Mouse (Mus musculus) spleen, adult 2 months (tissue): ENCODE results near the gene Rasd2. TPM values are rescaled to one million over a fixed set of nuclear protein-coding genes. Genes with fewer than 3 reads are reported as not detected.

Source experiments
- DNase-seq, 2 experiments: peaks; one replicate each; pipeline versions ENCODE4 v3.0.0 to v3.0.0-alpha.2; 2012 to 2021; ENCODE audit warnings: low spot score in 2 of 2, low read depth in 1 of 2
- H3K27ac ChIP-seq: fragments of 200-500 bp; 2 replicates; pipeline ENCODE4 v1.5.1; 2012; ENCODE audit warnings: low read length, inconsistent platforms; ENCODE audit not compliant: insufficient read depth
- H3K27me3 ChIP-seq: fragments of 200-500 bp; 2 replicates; pipeline ENCODE4 v1.6.1; 2012; ENCODE audit warnings: mild to moderate bottlenecking, moderate library complexity, low read length, inconsistent platforms; ENCODE audit not compliant: control insufficient read depth, insufficient read depth
- H3K36me3 ChIP-seq: fragments of 200-500 bp; 2 replicates; pipeline ENCODE4 v1.6.1; 2012; ENCODE audit warnings: mild to moderate bottlenecking, low read length, inconsistent platforms; ENCODE audit not compliant: control insufficient read depth, insufficient read depth
- H3K4me1 ChIP-seq: fragments of 200-500 bp; 2 replicates; pipeline ENCODE4 v1.6.1; 2011; ENCODE audit warnings: inconsistent platforms; ENCODE audit not compliant: control insufficient read depth, insufficient read depth, insufficient read length
- H3K4me3 ChIP-seq: fragments of 200-500 bp; 2 replicates; pipeline ENCODE4 v1.5.1; 2011; ENCODE audit warnings: mild to moderate bottlenecking, inconsistent platforms; ENCODE audit not compliant: insufficient read depth, insufficient read length; ENCODE audit errors: extremely low read depth
- CTCF ChIP-seq: fragments of 200-500 bp; IDR thresholded peaks from 2 replicates; pipeline ENCODE4 v1.5.1; 2011; ENCODE audit warnings: mild to moderate bottlenecking, inconsistent platforms; ENCODE audit not compliant: insufficient read depth, insufficient read length, insufficient replicate concordance; ENCODE audit errors: extremely low read depth
- POLR2A ChIP-seq: fragments of 200-500 bp; IDR thresholded peaks from 2 replicates; pipeline ENCODE4 v1.6.1; 2011; ENCODE audit warnings: low read depth, low read length, inconsistent platforms
- WGBS: fragments of 180-500 bp; shearing (Covaris S2); methylation state at CpG from one replicate; pipeline ENCODE4 v1.1.7; 2018; 5-methylcytosine and 5-hydroxymethylcytosine counted together
- polyA plus RNA-seq: library from polyadenylated mRNA; depleted of rRNA; stranded (reverse); fragments of >200 nt; gene quantifications from 2 replicates; pipeline ENCODE4 v1.2.3, GENCODE M21; 2012; rRNA removed

Gene Rasd2
- polyA plus RNA-seq, result 0.76 and 1.3 TPM in 2 replicates

- Histone ChIP-seq H3K27ac (no peak within 1 kb of the TSS), H3K27me3 (peaks cover 11% of the 10 kb centered on the region)
- WGBS, result 3% methylated on average over 41 of the region's 42 CpGs
These were observed at the start of gene Rasd2 for GRCm38 (mm10) chr8:75213686-75214085. Gene Rasd2, plus strand, starts transcription at chr8:75213944.

GRCm38 (mm10) chr8:75169363-75169762, 44.4 kb upstream of the Rasd2 start:
- Histone ChIP-seq H3K27ac (no peak overlapping the region), H3K4me3 (no peak overlapping the region), H3K27me3 (no peaks in the 10 kb centered on the region), H3K36me3 (no peaks in the 10 kb centered on the region), H3K4me1 (no peaks in the 10 kb centered on the region)
- no peak for DNase-seq
- TF ChIP-seq CTCF (no peak), POLR2A (no peak)
- 79% methylated on average over 5 of the region's 5 CpGs for WGBS

More at GRCm38 (mm10) chr8:75213686-75214085, at the start of gene Rasd2:
- no peak for DNase-seq
- Histone ChIP-seq H3K4me1 (peaks cover 12% of the 10 kb centered on the region; the same call in 1 of the 2 replicates), H3K36me3 (no peaks in the 10 kb centered on the region), H3K4me3 (peak within 1 kb of the TSS; percentile 58)
- TF ChIP-seq POLR2A (no peak), CTCF (no peak)

- H3K27ac ChIP-seq, result no peak overlapping the region
- DNase-seq, result no peak
- TF ChIP-seq POLR2A (no peak), CTCF (no peak)
- H3K4me1 ChIP-seq, result no peaks in the 10 kb centered on the region
- no peak overlapping the region for H3K4me3 ChIP-seq
- no peaks in the 10 kb centered on the region for H3K36me3 ChIP-seq
- WGBS, result 70% methylated on average over 6 of the region's 6 CpGs
- H3K27me3 ChIP-seq, result no peaks in the 10 kb centered on the region
These were observed 41.6 kb upstream of the Rasd2 start for GRCm38 (mm10) chr8:75172009-75172685.

GRCm38 (mm10) chr8:75193022-75193421, 20.7 kb upstream of the Rasd2 start:
- 29% methylated on average over 3 of the region's 3 CpGs for WGBS
- Histone ChIP-seq H3K27me3 (no peaks in the 10 kb centered on the region), H3K36me3 (no peaks in the 10 kb centered on the region), H3K4me3 (no peak overlapping the region), H3K27ac (no peak overlapping the region), H3K4me1 (no peaks in the 10 kb centered on the region)
- DNase-seq, result no peak
- TF ChIP-seq CTCF, result no peak
- TF ChIP-seq POLR2A, result no peak

GRCm38 (mm10) chr8:75194473-75195071, 19.2 kb upstream of the Rasd2 start:
- TF ChIP-seq CTCF, result no peak
- TF ChIP-seq POLR2A, result no peak
- Histone ChIP-seq H3K27me3 (no peaks in the 10 kb centered on the region), H3K4me3 (no peak overlapping the region), H3K36me3 (no peaks in the 10 kb centered on the region), H3K27ac (no peak overlapping the region), H3K4me1 (no peaks in the 10 kb centered on the region)
- 81% methylated on average over 4 of the region's 4 CpGs for whole genome bisulfite sequencing
- no peak for DNase-seq

GRCm38 (mm10) chr8:75197170-75197569, 16.6 kb upstream of the Rasd2 start:
- no peaks in the 10 kb centered on the region for H3K27me3 ChIP-seq
- DNase-seq, result no peak
- no peaks in the 10 kb centered on the region for H3K4me1 ChIP-seq
- no peak overlapping the region for H3K4me3 ChIP-seq
- 62% methylated on average over 3 of the region's 3 CpGs for WGBS
- TF ChIP-seq CTCF (no peak), POLR2A (no peak)
- H3K36me3 ChIP-seq, result no peaks in the 10 kb centered on the region
- no peak overlapping the region for H3K27ac ChIP-seq

- Histone ChIP-seq H3K27me3 (no peaks in the 10 kb centered on the region), H3K4me1 (no peaks in the 10 kb centered on the region), H3K4me3 (no peak overlapping the region), H3K36me3 (no peaks in the 10 kb centered on the region), H3K27ac (no peak overlapping the region)
- TF ChIP-seq CTCF, result no peak
- no peak for TF ChIP-seq POLR2A
- WGBS, result 71% methylated on average over 4 of the region's 4 CpGs
- no peak for DNase-seq
These were observed 15.9 kb upstream of the Rasd2 start for GRCm38 (mm10) chr8:75197862-75198261.
